Mouse (Mus musculus): ENCODE measurements around the gene Slc17a2. TPM values are rescaled to one million over a fixed set of nuclear protein-coding genes. Genes with fewer than 3 reads are reported as not detected.

Slc17a2 gene
- polyA plus RNA-seq, 1 experiment from 2014 or later = 0.26 TPM

GRCm38 (mm10) chr13:23864711-23865110 lies 57.9 kb downstream of the Slc17a2 start:
- Histone ChIP-seq H3K36me3 (ENCODE audit: control insufficient read depth, insufficient read depth, low read length) (no peaks in the 10 kb centered on the region), H3K9ac (ENCODE audit: low read depth, low read length) (no peak overlapping the region), H3K4me1 (replicated peaks; ENCODE audit: control insufficient read depth, insufficient read depth, low read length) (peaks cover 10% of the 10 kb centered on the region), H3K4me3 (ENCODE audit: low read depth, low read length) (no peak overlapping the region), H3K27me3 (replicated peaks; ENCODE audit: control insufficient read depth, insufficient read depth, low read length) (no peaks in the 10 kb centered on the region), H3K4me2 (no peak overlapping the region), H3K9me3 (ENCODE audit: control insufficient read depth, low read length) (no peaks in the 10 kb centered on the region), H3K27ac (ENCODE audit: low read depth, low read length) (no peak overlapping the region)
- ATAC-seq (replicated peaks; ENCODE audit: low FRiP score) (no peak), DNase-seq (ENCODE audit: low spot score) (no peak)
- WGBS = 77% methylated on average over 9 of the region's 9 CpGs

- no peak overlapping the region for H3K9ac ChIP-seq (ENCODE audit: low read depth, low read length)
- H3K4me2 ChIP-seq = no peak overlapping the region
- no peak overlapping the region for H3K4me3 ChIP-seq (ENCODE audit: low read depth, low read length)
- no peak overlapping the region for H3K27ac ChIP-seq (ENCODE audit: low read depth, low read length)
- WGBS = 61% methylated on average over 9 of the region's 9 CpGs
- no peaks in the 10 kb centered on the region for H3K9me3 ChIP-seq (ENCODE audit: control insufficient read depth, low read length)
- ATAC-seq (replicated peaks; ENCODE audit: low FRiP score) = no peak
- H3K36me3 ChIP-seq (ENCODE audit: control insufficient read depth, insufficient read depth, low read length) = no peaks in the 10 kb centered on the region
- DNase-seq (ENCODE audit: low spot score) = no peak
- H3K4me1 ChIP-seq (replicated peaks; ENCODE audit: control insufficient read depth, insufficient read depth, low read length) = peaks cover 10% of the 10 kb centered on the region
- H3K27me3 ChIP-seq (replicated peaks; ENCODE audit: control insufficient read depth, insufficient read depth, low read length) = no peaks in the 10 kb centered on the region
Measured at GRCm38 (mm10) chr13:23866086-23866710, 59.4 kb downstream of the Slc17a2 start.

GRCm38 (mm10) chr13:23867000-23867399 lies 60.2 kb downstream of the Slc17a2 start:
- DNase-seq (ENCODE audit: low spot score) (no peak), ATAC-seq (replicated peaks; ENCODE audit: low FRiP score) (no peak)
- Histone ChIP-seq H3K27me3 (replicated peaks; ENCODE audit: control insufficient read depth, insufficient read depth, low read length) (no peaks in the 10 kb centered on the region), H3K36me3 (ENCODE audit: control insufficient read depth, insufficient read depth, low read length) (no peaks in the 10 kb centered on the region), H3K4me3 (ENCODE audit: low read depth, low read length) (no peak overlapping the region), H3K27ac (ENCODE audit: low read depth, low read length) (no peak overlapping the region), H3K9ac (ENCODE audit: low read depth, low read length) (no peak overlapping the region), H3K4me2 (no peak overlapping the region), H3K9me3 (ENCODE audit: control insufficient read depth, low read length) (no peaks in the 10 kb centered on the region), H3K4me1 (replicated peaks; ENCODE audit: control insufficient read depth, insufficient read depth, low read length) (peaks cover 10% of the 10 kb centered on the region)
- 83% methylated on average over 6 of the region's 6 CpGs for WGBS

- Histone ChIP-seq H3K4me2 (no peak within 1 kb of the TSS), H3K27me3 (replicated peaks; ENCODE audit: control insufficient read depth, insufficient read depth, low read length) (no peaks in the 10 kb centered on the region), H3K27ac (ENCODE audit: low read depth, low read length) (no peak within 1 kb of the TSS), H3K9ac (ENCODE audit: low read depth, low read length) (no peak within 1 kb of the TSS), H3K4me3 (ENCODE audit: low read depth, low read length) (no peak within 1 kb of the TSS), H3K4me1 (replicated peaks; ENCODE audit: control insufficient read depth, insufficient read depth, low read length) (peaks cover 10% of the 10 kb centered on the region), H3K36me3 (ENCODE audit: control insufficient read depth, insufficient read depth, low read length) (no peaks in the 10 kb centered on the region), H3K9me3 (ENCODE audit: control insufficient read depth, low read length) (no peaks in the 10 kb centered on the region)
- DNase-seq (ENCODE audit: low spot score) = no peak
- 88% methylated on average over 7 of the region's 7 CpGs for WGBS
- ATAC-seq (replicated peaks; ENCODE audit: low FRiP score) = no peak
Measured at GRCm38 (mm10) chr13:23867405-23867804, 60.6 kb downstream of the Slc17a2 start, which contains the start of gene Slc17a1. Slc17a1 (plus strand) TSS chr13:23867750.

GRCm38 (mm10) chr13:23868790-23869533 lies 62.2 kb downstream of the Slc17a2 start:
- ATAC-seq (replicated peaks; ENCODE audit: low FRiP score) = no peak
- 72% methylated on average over 8 of the region's 8 CpGs for WGBS
- Histone ChIP-seq H3K9ac (ENCODE audit: low read depth, low read length) (no peak overlapping the region), H3K4me2 (no peak overlapping the region), H3K4me1 (replicated peaks; ENCODE audit: control insufficient read depth, insufficient read depth, low read length) (peaks cover 10% of the 10 kb centered on the region), H3K36me3 (ENCODE audit: control insufficient read depth, insufficient read depth, low read length) (no peaks in the 10 kb centered on the region), H3K9me3 (ENCODE audit: control insufficient read depth, low read length) (no peaks in the 10 kb centered on the region), H3K4me3 (ENCODE audit: low read depth, low read length) (no peak overlapping the region), H3K27ac (ENCODE audit: low read depth, low read length) (no peak overlapping the region), H3K27me3 (replicated peaks; ENCODE audit: control insufficient read depth, insufficient read depth, low read length) (no peaks in the 10 kb centered on the region)
- DNase-seq (ENCODE audit: low spot score) = no peak

- Histone ChIP-seq H3K9ac (ENCODE audit: low read depth, low read length) (no peak overlapping the region), H3K9me3 (ENCODE audit: control insufficient read depth, low read length) (no peaks in the 10 kb centered on the region), H3K27me3 (replicated peaks; ENCODE audit: control insufficient read depth, insufficient read depth, low read length) (no peaks in the 10 kb centered on the region), H3K36me3 (ENCODE audit: control insufficient read depth, insufficient read depth, low read length) (no peaks in the 10 kb centered on the region), H3K4me3 (ENCODE audit: low read depth, low read length) (no peak overlapping the region), H3K4me2 (no peak overlapping the region), H3K27ac (ENCODE audit: low read depth, low read length) (no peak overlapping the region), H3K4me1 (replicated peaks; ENCODE audit: control insufficient read depth, insufficient read depth, low read length) (peaks cover 7% of the 10 kb centered on the region)
- WGBS = 72% methylated on average over 3 of the region's 3 CpGs
- DNase-seq (ENCODE audit: low spot score) = no peak
- no peak for ATAC-seq (replicated peaks; ENCODE audit: low FRiP score)
Measured at GRCm38 (mm10) chr13:23869996-23870395, 63.2 kb downstream of the Slc17a2 start.

GRCm38 (mm10) chr13:23873141-23873540 lies 66.3 kb downstream of the Slc17a2 start:
- H3K27ac ChIP-seq (ENCODE audit: low read depth, low read length) = no peak overlapping the region
- no peak overlapping the region for H3K9ac ChIP-seq (ENCODE audit: low read depth, low read length)
- WGBS = 64% methylated on average over 5 of the region's 5 CpGs
- no peaks in the 10 kb centered on the region; the same call in 1 of the 2 replicates for H3K4me1 ChIP-seq (replicated peaks; ENCODE audit: control insufficient read depth, insufficient read depth, low read length)
- no peak for DNase-seq (ENCODE audit: low spot score)
- no peaks in the 10 kb centered on the region for H3K36me3 ChIP-seq (ENCODE audit: control insufficient read depth, insufficient read depth, low read length)
- H3K27me3 ChIP-seq (replicated peaks; ENCODE audit: control insufficient read depth, insufficient read depth, low read length) = no peaks in the 10 kb centered on the region
- no peak for ATAC-seq (replicated peaks; ENCODE audit: low FRiP score)
- no peak overlapping the region for H3K4me3 ChIP-seq (ENCODE audit: low read depth, low read length)
- no peak overlapping the region for H3K4me2 ChIP-seq
- H3K9me3 ChIP-seq (ENCODE audit: control insufficient read depth, low read length) = no peaks in the 10 kb centered on the region
